Mouse (Mus musculus): ENCODE measurements around the gene Vim.
A peak's percentile ranks its signal among the peaks of the same experiment; 100 is the strongest.
"Not testable (repeated sequence)": the region's sequence is repeated elsewhere in the genome, so short reads cannot be mapped to it uniquely, and the experiment has no call there.

Vim gene

GRCm38 (mm10) chr2:13570122-13570521 lies 3.6 kb upstream of the Vim start:
- no peak for DNase-seq (ENCODE audit: low read depth, low spot score)

GRCm38 (mm10) chr2:13572101-13572553 lies 1.6 kb upstream of the Vim start:
- DNase-seq (ENCODE audit: low read depth, low spot score), result no peak

GRCm38 (mm10) chr2:13572647-13573407 lies 900 bp upstream of the Vim start:
- DNase-seq (ENCODE audit: low read depth, low spot score), result no peak

- peak; percentile 66 for DNase-seq (ENCODE audit: low read depth, low spot score)
Observed at GRCm38 (mm10) chr2:13574066-13574800, 506 bp downstream of the Vim start.

GRCm38 (mm10) chr2:13574801-13575150 lies 1.0 kb downstream of the Vim start:
- DNase-seq (ENCODE audit: low read depth, low spot score), result no peak

- DNase-seq (ENCODE audit: low read depth, low spot score), result no peak
Observed at GRCm38 (mm10) chr2:13575287-13575801, 1.6 kb downstream of the Vim start.

- no peak for DNase-seq (ENCODE audit: low read depth, low spot score)
Observed at GRCm38 (mm10) chr2:13575926-13576325, 2.2 kb downstream of the Vim start.

- DNase-seq (ENCODE audit: low read depth, low spot score), result no peak
Observed at GRCm38 (mm10) chr2:13577399-13577798, 3.7 kb downstream of the Vim start.

GRCm38 (mm10) chr2:13578473-13579152 lies 4.9 kb downstream of the Vim start:
- DNase-seq (ENCODE audit: low read depth, low spot score), result no peak

GRCm38 (mm10) chr2:13579315-13579714 lies 5.6 kb downstream of the Vim start:
- DNase-seq (ENCODE audit: low read depth, low spot score), result no peak

- no peak for DNase-seq (ENCODE audit: low read depth, low spot score)
Observed at GRCm38 (mm10) chr2:13579991-13580390, 6.3 kb downstream of the Vim start.

GRCm38 (mm10) chr2:13582184-13582583 lies 8.5 kb downstream of the Vim start:
- DNase-seq (ENCODE audit: low read depth, low spot score), result no peak

GRCm38 (mm10) chr2:13583746-13584145 lies 10.0 kb downstream of the Vim start:
- DNase-seq (ENCODE audit: low read depth, low spot score), result not testable (repeated sequence)

- DNase-seq (ENCODE audit: low read depth, low spot score), result no peak
Observed at GRCm38 (mm10) chr2:13593328-13593727, 19.6 kb downstream of the Vim start.

GRCm38 (mm10) chr2:13596965-13597656 lies 23.4 kb downstream of the Vim start:
- no peak for DNase-seq (ENCODE audit: low read depth, low spot score)

- DNase-seq (ENCODE audit: low read depth, low spot score), result no peak
Observed at GRCm38 (mm10) chr2:13598166-13598565, 24.4 kb downstream of the Vim start.

- DNase-seq (ENCODE audit: low read depth, low spot score), result no peak
Observed at GRCm38 (mm10) chr2:13603093-13603492, 29.4 kb downstream of the Vim start.

- not testable (repeated sequence) for DNase-seq (ENCODE audit: low read depth, low spot score)
Observed at GRCm38 (mm10) chr2:13603636-13604035, 29.9 kb downstream of the Vim start.

- no peak for DNase-seq (ENCODE audit: low read depth, low spot score)
Observed at GRCm38 (mm10) chr2:13630136-13630832, 56.6 kb downstream of the Vim start.

Data from brain, embryonic 18.5 days (tissue).